Mouse (Mus musculus) lung, postnatal 4 days (tissue): ENCODE measurements around the gene Fadd.

ENCODE experiments used
- DNase-seq, 2 experiments: peaks; one replicate each; pipeline ENCODE4 v3.0.0; 2021

Fadd gene

DNA sequence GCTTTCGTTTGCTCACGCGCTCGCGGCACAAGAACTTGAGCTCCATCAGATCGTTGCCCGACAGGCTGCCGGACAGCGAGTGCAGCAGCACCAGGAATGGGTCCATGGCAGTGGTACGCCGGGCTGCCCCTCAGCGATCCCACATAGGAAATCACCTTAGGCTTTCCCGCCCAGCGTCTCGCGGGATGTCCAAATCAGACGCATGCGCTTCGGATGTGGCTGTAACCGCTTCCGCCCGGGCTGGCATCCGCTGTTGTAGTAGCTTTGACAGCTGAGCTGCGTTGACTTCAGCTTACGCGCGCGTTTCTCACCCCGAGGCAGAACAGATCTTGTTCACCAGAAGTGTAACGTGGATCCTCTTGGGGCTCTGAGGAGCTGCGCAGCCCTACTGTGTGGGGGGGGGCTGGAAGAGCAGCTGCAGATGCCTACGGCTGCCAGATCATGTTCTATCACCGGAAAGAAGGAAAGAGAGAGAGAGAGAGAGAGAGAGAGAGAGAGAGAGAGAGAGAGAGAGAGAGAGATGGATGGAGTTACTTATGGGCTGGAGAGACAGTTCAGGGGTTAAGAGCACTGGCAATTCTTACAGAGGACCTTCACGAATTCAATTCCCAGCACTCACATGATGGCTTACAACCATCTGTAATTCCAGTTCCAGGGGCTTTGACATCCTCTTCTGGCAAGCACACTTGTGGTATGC lies at the start of gene Fadd:
Gene Fadd (minus strand): TSS at position 180 of the 697 bp plus-strand sequence.
- DNase-seq = peak; percentile 96 to 98

DNA sequence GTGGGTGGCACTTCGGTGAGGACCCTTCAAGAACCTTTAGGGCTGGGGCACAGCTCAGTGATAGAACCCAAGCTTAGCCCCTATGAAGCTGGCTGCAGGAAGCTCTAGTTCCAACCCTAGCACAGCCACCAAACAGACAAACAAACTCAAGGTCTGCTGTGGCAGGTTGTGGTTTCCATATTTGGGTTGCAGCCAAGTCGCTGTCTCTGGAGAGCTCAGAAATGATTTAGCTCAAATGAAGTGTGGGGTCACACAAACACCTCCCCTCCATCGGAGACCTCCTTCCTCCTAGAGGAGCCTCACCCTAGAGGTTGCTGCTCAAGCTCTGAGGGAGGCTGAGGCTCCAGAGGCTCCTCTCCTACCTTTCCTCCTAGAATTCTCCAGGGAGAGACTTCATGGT lies 48.4 kb upstream of the Fadd start:
- no peak for DNase-seq

DNA sequence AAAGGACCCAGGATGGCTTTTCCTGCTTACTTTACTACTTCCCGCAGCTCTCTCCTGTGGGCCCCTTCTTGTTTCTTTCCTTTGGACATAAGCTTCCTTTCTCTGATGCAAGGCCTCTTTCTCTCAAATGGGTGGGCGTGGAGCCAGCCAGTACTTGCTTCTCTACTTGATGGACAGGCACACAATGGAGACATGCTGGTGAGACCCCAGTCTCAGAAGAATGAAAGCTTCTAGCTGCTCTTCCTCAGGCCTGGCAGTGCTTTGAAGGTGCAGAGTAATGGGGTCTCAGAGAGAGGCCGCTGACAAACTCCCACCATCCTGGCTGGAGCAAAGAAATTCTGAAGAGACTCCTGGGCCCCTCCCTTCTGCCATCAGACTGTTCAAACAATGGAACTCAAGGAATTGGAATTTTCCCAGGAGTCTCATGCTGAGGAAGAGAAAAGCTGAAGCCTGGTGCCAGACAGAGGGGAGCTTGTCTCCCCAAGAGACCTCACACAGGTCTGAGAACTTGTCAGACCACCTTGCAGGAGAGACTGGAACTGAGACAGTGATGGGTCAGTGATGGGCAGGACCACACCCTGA lies 46.2 kb upstream of the Fadd start:
- peak; percentile 29 to 58 for DNase-seq

DNA sequence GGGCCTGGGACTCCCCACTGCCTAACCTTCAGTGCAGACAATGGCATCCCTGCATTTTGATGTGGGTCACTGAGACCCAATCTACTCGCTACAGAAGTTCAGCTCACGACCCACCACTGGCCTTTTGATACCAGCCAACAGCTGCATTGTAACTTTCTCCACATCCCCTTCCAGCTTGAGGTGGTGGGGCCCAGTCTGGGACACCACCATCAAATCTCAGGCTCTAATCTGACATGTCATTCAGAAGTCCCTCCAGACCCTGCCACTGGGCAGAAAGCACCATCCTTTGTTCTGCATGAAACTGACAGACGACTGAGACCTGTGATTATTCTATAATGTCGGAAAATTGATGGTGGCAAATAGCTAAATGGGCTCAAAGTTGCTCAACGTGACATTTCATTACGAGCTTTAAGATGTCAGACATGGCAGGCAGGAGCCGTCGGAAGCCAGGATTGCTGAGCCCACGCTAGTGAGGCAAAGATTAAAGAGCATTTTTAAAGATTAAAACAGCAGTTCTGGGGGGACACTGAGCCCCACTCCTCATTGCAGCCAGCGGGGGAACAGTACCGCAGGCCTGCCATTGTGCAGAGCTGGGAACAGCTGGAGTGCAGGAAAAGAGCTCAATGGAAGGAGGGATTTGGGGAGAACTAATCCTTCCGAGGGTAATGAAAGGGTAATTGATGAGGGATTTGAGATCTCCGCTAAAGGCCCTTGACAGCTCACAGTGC lies 45.5 kb upstream of the Fadd start:
- no peak for DNase-seq

DNA sequence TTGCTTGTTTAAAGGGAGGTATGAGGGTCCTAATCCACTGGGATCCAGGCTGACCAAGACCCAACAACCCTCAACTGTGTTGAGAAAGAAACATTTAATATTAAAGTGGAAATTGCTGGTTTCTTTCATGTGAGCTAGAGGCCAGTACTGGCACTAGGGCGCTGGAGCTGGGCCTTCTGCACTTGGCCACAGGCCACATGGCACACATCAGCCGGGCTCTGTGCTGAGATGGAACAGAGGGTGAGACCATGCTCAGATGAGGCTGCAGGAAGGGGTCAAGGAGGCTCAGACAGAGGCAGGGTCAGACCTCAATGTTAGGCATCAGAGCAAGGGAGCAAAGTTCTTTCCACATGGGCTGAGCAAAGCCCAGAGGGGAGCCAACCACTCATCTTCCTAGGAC lies 43.8 kb upstream of the Fadd start:
- DNase-seq = no peak

DNA sequence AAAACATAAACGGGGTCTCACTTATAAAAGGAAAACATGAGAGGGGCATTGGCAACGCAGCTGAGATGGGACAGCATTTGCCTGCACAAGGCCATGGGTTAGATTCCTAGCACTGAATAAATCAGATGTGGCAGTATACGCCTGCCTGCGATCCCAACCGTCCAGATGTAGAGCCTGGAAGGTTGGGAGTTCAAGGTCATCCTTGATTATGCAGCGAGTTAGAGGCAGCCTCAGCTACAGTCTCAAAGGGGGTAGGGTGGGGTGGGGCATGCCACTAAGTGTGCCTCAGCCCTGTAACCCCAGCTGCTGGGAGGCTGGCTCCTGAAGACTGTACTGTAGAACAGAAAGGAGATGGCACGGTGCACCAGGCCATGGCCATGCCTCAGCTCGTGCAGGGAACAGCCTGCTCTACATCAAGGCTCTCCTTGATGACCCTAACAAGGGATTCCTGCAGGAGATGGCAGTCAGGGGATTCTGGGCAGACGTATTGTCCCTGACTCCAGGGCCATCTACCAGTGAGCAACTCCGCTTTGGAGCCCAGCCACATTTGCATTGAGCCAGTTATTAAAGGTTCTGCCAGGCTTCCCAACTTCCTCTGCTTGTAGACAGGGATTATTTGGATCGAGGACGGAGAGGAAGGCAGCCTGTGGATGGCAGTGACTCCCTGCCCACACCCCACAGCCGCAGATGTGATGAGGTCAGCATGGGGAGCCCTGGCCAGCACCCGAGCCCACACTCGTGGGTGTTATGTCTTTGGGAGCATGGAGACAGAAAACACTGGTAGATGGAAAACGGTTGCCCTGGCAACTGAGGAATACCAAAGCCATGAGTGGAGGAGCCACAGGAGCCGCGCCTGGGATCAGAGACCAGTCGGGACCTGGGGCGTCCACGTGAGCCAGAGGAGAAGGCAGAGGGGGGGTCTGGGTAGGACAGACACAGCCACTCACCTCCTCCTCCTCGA lies 38.7 kb upstream of the Fadd start:
- peak; percentile 15 to 34 for DNase-seq

GRCm38 (mm10) chr7:144620315-144620714 lies 38.1 kb upstream of the Fadd start:
- DNase-seq = no peak

GRCm38 (mm10) chr7:144615343-144615742 lies 33.1 kb upstream of the Fadd start:
- DNase-seq = peak; percentile 49 to 69

DNA sequence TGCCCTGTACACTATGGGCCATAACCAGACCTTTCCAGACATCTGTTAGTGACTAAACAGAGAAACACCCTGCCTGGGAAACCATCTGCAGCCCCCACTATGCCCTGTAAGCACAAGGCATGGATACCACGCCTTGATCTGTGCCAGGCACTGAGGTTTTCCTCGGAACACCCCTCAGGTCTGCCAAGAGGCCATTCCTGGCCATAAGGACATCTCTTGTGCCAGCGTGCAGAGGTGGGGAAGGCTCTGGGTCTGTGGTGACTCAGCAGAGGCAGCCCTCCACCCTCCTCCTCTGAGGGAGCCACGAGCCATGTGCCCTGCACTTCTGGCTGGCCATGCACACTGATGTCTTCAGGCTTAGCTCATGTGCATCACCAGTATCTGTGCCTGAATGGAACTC lies 30.6 kb upstream of the Fadd start:
- no peak for DNase-seq

DNA sequence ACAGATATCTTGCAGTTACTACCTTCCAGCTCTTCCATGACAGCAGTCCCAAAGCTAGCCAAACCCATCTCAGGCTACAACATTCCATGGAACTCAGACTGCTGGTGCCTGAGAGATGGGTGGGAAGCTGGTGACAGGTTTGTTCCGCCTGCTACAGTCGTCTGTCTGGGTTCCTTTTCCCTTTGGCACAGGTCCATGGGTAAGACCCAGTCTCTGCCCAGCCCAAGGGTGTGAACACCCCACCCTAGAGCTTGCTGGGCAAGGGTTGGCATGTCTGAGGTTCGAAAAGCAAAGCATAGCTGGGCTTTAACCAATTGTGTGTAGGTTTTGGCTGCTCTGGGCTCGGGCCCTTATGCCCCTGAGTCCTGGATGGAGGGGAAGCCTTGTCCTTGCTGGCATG lies 30.1 kb upstream of the Fadd start:
- DNase-seq = no peak

DNA sequence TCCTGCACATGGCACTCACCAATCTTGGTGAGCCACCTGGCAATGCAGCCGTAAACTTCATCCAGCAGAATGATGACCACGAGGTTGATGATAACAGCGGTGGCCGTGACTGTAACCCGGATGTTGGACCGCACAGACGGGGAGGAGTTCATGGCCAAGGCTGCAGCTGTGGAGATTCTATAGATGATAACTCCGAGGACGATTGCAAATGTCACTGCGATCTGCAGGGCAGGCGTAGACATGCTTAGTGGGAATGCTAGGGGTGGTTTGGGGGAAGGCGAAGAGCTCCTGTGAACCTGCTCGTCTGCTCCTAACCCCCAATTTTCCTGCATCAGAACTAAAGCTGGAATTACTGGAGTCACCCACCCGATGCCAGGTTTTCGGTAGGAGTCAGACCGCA lies 29.3 kb upstream of the Fadd start:
- DNase-seq = no peak

DNA sequence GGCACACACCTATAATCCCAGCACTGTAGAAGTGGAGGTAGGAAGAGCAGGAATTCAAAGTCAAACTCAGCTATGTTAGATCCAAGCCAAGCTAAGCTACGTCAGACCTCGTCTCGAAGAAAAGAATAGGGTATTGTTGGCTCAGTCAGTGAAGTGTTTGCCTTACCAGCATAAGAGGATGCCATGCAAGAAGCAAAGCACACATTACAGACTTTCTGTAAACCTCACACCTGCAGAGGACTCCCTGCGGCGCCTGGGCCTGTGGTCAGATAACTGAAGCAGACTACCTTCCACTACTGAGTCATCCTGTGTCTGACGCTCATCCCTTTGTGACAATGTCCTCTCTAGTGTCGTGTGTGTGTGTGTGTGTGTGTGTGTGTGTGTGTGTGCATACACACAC lies 27.3 kb upstream of the Fadd start:
- DNase-seq = peak; percentile 36 to 57

DNA sequence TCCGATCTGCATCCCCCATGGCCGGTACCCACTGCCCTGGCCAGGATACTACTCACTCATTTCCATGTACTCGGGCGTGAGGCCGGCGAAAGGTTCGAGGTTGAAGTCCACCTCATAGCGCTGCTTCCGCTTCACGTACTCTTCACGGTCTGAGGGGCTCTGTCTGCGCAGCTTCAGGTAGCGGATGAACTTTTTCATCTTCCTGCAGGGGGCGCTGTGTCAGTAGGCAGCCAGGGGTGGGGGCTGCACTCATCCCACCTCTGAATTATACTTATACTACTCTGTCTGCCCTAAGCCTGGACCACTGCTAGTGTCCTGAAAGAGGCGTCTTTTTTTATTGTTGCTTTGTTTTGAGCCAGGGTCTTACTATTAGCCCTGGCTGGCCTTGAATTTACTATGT lies 25.6 kb upstream of the Fadd start:
- no peak for DNase-seq

DNA sequence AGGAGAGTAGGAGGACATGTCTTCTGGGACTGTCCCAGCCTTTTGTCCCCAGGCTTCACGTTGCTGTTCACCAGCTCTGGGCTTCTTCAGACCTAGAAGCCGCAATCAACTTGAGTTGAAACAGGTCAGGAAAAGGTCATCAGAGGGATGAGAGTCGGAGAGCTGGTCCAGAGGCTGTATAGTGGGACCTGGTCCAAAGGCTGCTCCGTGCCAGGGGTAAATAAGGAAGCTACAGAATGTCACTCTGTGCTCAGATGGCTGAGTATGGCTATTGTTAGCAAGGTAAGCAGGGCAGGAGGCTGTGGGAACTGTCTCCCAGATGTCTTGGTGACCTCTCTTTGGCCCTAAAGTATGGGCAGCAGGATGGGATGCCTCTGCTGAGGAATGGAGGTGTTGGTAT lies 22.5 kb upstream of the Fadd start:
- DNase-seq = peak in 1 of 2 experiments; percentile 51

DNA sequence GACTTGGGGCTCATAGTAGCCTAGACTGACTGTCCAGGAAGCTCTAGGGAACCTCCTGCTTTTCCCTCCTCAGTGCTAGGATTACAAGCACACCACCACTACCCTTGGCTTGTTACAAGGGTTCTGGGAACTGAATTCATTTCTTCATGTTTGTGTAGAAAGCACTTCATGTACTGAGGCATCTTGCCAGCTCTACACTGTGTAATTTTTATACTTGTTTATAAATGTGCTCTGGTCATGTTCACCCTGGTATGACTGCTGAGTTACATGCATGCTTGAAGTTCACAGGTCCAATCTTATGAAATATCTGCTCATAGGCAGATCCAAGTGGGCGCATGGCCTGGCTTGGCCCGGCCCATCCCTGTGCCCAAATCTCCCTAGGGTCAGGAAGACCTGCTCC lies 22.0 kb upstream of the Fadd start:
- no peak for DNase-seq

DNA sequence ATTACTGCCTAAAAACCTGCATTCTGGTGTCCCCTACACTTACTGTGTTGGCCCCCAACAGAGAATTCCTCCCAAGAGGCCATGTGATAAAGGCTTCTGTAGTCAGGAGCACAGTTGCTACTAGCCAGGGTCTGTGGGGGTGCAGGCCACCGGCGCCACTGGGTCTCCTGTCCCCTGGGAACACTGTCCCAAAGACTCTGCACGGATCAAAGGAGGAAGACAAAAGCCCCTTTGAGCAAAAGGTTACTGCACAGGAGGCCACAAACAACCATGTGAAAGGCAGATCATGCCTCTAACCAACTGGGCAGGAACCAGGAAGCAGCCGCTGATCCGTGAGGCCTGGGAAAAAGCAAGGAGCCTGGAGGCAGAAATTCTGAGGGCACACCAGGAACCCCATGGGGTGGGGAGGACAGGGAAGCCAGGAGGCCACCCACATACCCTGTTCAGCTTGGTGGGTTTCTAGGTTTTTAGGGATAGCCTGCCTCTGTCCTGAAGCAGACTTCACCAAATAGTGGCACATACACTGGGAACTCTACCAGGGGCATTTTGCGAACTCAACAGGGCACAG lies 18.2 kb upstream of the Fadd start:
- DNase-seq = no peak

DNA sequence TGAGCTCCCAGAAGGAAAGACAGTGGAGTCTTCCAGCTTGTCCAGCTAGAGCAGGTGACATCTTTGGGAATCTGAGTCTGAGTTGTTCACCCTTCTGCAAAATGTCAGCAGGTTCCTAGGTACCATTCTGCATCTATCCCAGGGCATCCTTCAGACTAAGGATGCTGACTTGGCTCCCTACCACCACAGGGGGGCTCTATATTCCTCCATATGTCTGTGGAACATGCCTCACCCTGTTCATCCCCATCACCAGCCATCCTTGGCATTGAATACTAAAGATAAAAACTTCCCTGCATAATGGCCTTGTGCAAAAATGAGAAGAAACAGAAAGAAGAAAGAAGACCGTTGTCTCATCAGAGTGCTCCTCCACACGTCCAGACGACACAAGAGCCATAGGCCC lies 7.2 kb upstream of the Fadd start:
- DNase-seq = no peak

DNA sequence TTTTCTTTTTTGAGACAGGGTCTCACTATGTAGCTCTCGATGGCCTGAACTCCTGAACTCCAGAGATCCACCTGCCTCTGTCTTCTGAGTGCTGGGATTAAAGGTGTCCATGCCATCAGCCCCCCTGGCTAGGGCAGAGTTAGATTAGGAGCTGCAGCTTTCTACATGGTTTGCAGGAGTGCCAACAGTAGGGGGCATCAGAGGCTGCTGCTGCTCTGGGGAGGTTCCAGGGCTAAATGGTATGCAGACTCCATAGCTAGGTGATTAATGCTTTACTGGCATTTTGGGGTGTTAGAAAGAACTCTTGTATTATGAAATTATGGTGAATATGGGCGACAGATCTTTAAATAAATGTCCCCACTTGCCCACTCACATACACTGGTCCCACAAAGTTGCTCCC lies 5.0 kb upstream of the Fadd start:
- DNase-seq = peak in 1 of 2 experiments; percentile 64

GRCm38 (mm10) chr7:144585648-144586047 lies 3.4 kb upstream of the Fadd start:
- DNase-seq = peak; percentile 72 to 86

DNA sequence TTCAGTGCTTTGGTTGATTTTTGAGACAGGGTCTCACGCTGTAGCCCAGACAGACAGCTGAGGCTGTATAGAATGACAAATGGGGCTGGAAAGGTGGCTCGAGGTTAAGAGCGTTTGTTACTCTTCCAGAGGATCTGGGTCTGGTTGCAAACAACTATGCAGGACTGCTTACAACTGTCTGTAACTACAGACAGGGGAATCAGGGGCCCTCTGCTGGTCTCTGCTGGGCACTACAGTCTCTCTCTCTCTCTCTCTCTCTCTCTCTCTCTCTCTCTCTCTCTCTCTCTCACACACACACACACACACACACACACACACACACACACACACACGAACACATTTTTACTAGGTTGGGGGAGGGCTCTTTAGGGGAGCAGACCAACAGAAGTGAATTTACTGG lies 1.4 kb upstream of the Fadd start:
- peak; percentile 45 to 59 for DNase-seq

GRCm38 (mm10) chr7:144581559-144582283 lies 542 bp downstream of the Fadd start:
- DNase-seq = peak; percentile 89 to 92

DNA sequence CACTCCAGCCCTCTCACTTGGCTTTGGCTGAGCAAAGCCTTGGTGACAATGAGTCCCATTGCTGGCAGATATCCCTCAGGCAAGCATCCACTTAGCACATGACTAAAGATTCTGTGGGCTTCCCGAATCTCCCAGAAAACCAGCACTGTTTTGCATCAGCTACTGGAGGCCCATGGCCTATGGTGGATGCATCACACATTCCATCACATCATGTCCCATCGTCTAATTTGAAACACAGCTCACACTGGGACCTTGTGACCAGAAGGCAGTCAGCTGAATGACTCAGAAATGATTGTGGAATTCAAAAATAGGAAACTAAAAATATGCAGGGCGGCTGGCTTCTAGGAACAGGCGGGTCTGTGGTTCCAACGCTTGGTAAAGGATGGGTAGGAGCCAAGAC lies 4.4 kb downstream of the Fadd start:
- DNase-seq = no peak
